Mouse (Mus musculus) subcutaneous adipose tissue, adult 2 months (tissue): ENCODE measurements around the gene Chchd4. TPM values are rescaled to one million over a fixed set of nuclear protein-coding genes. Genes with fewer than 3 reads are reported as not detected.

ENCODE experiments used
- polyA plus RNA-seq: library from polyadenylated mRNA; depleted of rRNA; stranded (reverse); fragments of >200 nt; gene quantifications from 2 replicates; pipeline ENCODE4 v1.2.3, GENCODE M21; 2012; ENCODE audit warnings: low replicate concordance; rRNA removed

Gene Chchd4
- polyA plus RNA-seq, result 7.0 and 7.7 TPM in 2 replicates

GRCm38 (mm10) chr6:91472868-91473804, at the start of gene Chchd4, which contains the start of gene Tmem43:
Chchd4 (minus strand) TSS chr6:91473546.
Tmem43 (plus strand) TSS chr6:91473703.

GRCm38 (mm10) chr6:91515545-91516449, 42.5 kb upstream of the Chchd4 start, which contains the start of the genes Xpc and Lsm3:
Xpc (minus strand) TSS chr6:91515888.
Lsm3 (plus strand) TSS chr6:91515928.

Other genes starting within 250 kb of the Chchd4 start
- gene Wnt7a, start 62.2 kb downstream of the Chchd4 start, polyA plus RNA-seq, result 27.5 TPM in 1 of 2 replicates, not detected in the other
- gene Tmem43, start 157 bp upstream of the Chchd4 start, polyA plus RNA-seq, result 121 and 261 TPM in 2 replicates
- 12.1 and 15.7 TPM in 2 replicates for gene Xpc, start 42.3 kb upstream of the Chchd4 start, polyA plus RNA-seq
- gene Lsm3, start 42.4 kb upstream of the Chchd4 start, polyA plus RNA-seq, result 36.7 and 46.7 TPM in 2 replicates
- 62.0 and 135 TPM in 2 replicates for gene Slc6a6, start 210.5 kb upstream of the Chchd4 start, polyA plus RNA-seq